8 mouse cellular contexts compared by ENCODE assay signal in genomic region chr9:78527767-78528381, GRCm38 (mm10). TPM values are rescaled to one million over a fixed set of nuclear protein-coding genes. Genes with fewer than 3 reads are reported as not detected.
DNase-seq lines count a peak whose midpoint lies in the region; ATAC-seq and TF ChIP-seq lines count a peak whose summit lies in the region.

No protein-coding gene starts in this region.

- H3K36me3 ChIP-seq in hindbrain, embryonic 10.5 days = peaks cover 32% of the 10 kb centered on the region
- no peaks in the 10 kb centered on the region for H3K36me3 ChIP-seq in lung, postnatal 0 days (ENCODE audit: insufficient read depth, low read length)

- 8% methylated on average over 16 of the region's 16 CpGs for WGBS in hindbrain, embryonic 10.5 days
- 1% methylated on average over 16 of the region's 16 CpGs for WGBS in lung, postnatal 0 days

- DNase-seq in MN1 (ENCODE audit: low spot score) = peak; percentile 83
- peak; percentile 74 for DNase-seq in cerebellum, adult 9-10 months
- DNase-seq in hindbrain, embryonic 10.5 days (ENCODE audit: low spot score) = peak; percentile 85
- peak; percentile 51 for DNase-seq in layer of hippocampus, adult 9-11 months
- DNase-seq in lung, postnatal 0 days (ENCODE audit: low spot score) = peak; percentile 85
- DNase-seq in ovary, postnatal 36 days (ENCODE audit: low spot score) = peak; percentile 79
- DNase-seq in thymus, postnatal 4 days = peak; percentile 92

- H3K27me3 ChIP-seq in hindbrain, embryonic 10.5 days (ENCODE audit: insufficient read depth, poor library complexity, severe bottlenecking) = no peaks in the 10 kb centered on the region
- no peaks in the 10 kb centered on the region for H3K27me3 ChIP-seq in lung, postnatal 0 days (replicated peaks; ENCODE audit: insufficient read depth, low read length)

- peak overlapping the region; percentile 64 for H3K4me3 ChIP-seq in hindbrain, embryonic 10.5 days
- peak overlapping the region; percentile 48 for H3K4me3 ChIP-seq in lung, postnatal 0 days (ENCODE audit: low read depth, low read length)

- peak; percentile 61 for ATAC-seq in frontal cortex, adult (ENCODE audit: low TSS enrichment)
- ATAC-seq in lung, postnatal 0 days = peak; percentile 70

- no peaks in the 10 kb centered on the region for H3K9me3 ChIP-seq in hindbrain, embryonic 10.5 days
- H3K9me3 ChIP-seq in lung, postnatal 0 days (ENCODE audit: low read length) = no peaks in the 10 kb centered on the region

- peak; percentile 41; the same call in 1 of the 2 replicates for TF ChIP-seq EP300 in lung, postnatal 0 days (IDR thresholded peaks at IDR 0.05)

- peak overlapping the region; percentile 39; the same call in 1 of the 2 replicates for H3K9ac ChIP-seq in lung, postnatal 0 days (replicated peaks; ENCODE audit: low read depth)

- peaks cover 26% of the 10 kb centered on the region for H3K4me1 ChIP-seq in hindbrain, embryonic 10.5 days (replicated peaks)
- H3K4me1 ChIP-seq in lung, postnatal 0 days (ENCODE audit: insufficient read depth, low read depth, low read length) = peaks cover 9% of the 10 kb centered on the region; the same call in 1 of the 2 replicates

- peak overlapping the region; percentile 75 for H3K4me2 ChIP-seq in lung, postnatal 0 days (replicated peaks; ENCODE audit: low read depth, low read length)

- peak overlapping the region; percentile 92 for H3K27ac ChIP-seq in hindbrain, embryonic 10.5 days
- peak overlapping the region; percentile 90 for H3K27ac ChIP-seq in lung, postnatal 0 days (ENCODE audit: low read length)

- TF ChIP-seq CTCF in lung, postnatal 0 days (IDR thresholded peaks at IDR 0.05) = peak; percentile 93

RNA-seq across cellular contexts. Expression of gene Eef1a1, which starts 38.9 kb away (rescaled TPM):
- polyA plus RNA-seq in hindbrain, embryonic 10.5 days (2016; fragmentation: Nextera tagmentation; extraction: Ambion mirVana) = 3,168 and 3,706 TPM in 2 replicates
- 2,930 and 3,003 TPM in 2 replicates for polyA plus RNA-seq in lung, postnatal 0 days (2015; fragmentation: Nextera tagmentation; extraction: Ambion mirVana)

RNA-seq across cellular contexts. Expression of gene Slc17a5, which starts 60.0 kb away (rescaled TPM):
- polyA plus RNA-seq in hindbrain, embryonic 10.5 days (2016; fragmentation: Nextera tagmentation; extraction: Ambion mirVana) = 10.0 and 10.4 TPM in 2 replicates
- 19.9 TPM in 2 replicates for polyA plus RNA-seq in lung, postnatal 0 days (2015; fragmentation: Nextera tagmentation; extraction: Ambion mirVana)

Comparison
In these comparisons a context has a peak if more than half of its experiments do, and no peak if none do; other contexts are left out.
1. Peak in every context shown above with its lines: DNase-seq, ATAC-seq, H3K4me3 ChIP-seq and H3K27ac ChIP-seq.